Mouse (Mus musculus): ENCODE measurements at regions not wholly inside any gene's neighbourhood (a gene's known extent, or its start where the extent isn't known, plus 50 kb on each side); places are given as distances from the start of the nearest gene placed in this dataset.

GRCm38 (mm10) chr9:122625081-122625480, 122.1 kb upstream of the Topaz1 start:
- DNase-seq (ENCODE audit: low spot score) (no peak), ATAC-seq (ENCODE audit: insufficient read depth, low FRiP score, low TSS enrichment) (no peak)
- 87% methylated on average over 1 of the region's 1 CpGs for WGBS
- no peak overlapping the region for H3K27ac ChIP-seq (ENCODE audit: low read depth, low read length)
- no peaks in the 10 kb centered on the region for H3K9me3 ChIP-seq (ENCODE audit: control insufficient read depth, low read length)
- H3K9ac ChIP-seq (ENCODE audit: low read length), result no peak overlapping the region
- H3K27me3 ChIP-seq (ENCODE audit: control insufficient read depth, insufficient read depth, low read length), result no peaks in the 10 kb centered on the region
- H3K4me3 ChIP-seq (ENCODE audit: low read depth, low read length), result no peak overlapping the region
- no peaks in the 10 kb centered on the region for H3K4me1 ChIP-seq (ENCODE audit: control insufficient read depth, insufficient read depth, low read length)
- H3K36me3 ChIP-seq (ENCODE audit: control insufficient read depth, insufficient read depth, low read length), result no peaks in the 10 kb centered on the region
- no peak overlapping the region for H3K4me2 ChIP-seq (ENCODE audit: low read depth)

DNA sequence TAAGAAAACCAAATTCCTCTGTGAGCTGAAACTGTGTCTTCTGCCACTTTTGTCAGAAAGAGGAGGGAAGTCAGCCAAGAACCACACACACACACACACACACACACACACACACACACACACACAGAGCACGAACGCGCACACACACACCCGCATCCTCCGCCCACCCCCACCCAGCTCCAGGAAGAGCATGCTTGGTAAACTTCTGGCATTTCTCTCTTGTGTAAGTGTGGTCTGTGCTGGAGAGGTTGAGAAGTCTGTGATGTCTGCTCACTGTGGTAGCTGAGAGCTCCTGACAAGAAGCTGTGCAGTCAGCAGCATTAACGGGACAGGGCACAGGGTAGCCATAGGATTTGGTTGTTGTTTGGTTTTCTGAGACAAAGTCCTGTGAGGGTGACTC, 120.8 kb upstream of the Topaz1 start:
- no peak for ATAC-seq (ENCODE audit: insufficient read depth, low FRiP score, low TSS enrichment)
- 91% methylated on average over 6 of the region's 6 CpGs for WGBS

DNA sequence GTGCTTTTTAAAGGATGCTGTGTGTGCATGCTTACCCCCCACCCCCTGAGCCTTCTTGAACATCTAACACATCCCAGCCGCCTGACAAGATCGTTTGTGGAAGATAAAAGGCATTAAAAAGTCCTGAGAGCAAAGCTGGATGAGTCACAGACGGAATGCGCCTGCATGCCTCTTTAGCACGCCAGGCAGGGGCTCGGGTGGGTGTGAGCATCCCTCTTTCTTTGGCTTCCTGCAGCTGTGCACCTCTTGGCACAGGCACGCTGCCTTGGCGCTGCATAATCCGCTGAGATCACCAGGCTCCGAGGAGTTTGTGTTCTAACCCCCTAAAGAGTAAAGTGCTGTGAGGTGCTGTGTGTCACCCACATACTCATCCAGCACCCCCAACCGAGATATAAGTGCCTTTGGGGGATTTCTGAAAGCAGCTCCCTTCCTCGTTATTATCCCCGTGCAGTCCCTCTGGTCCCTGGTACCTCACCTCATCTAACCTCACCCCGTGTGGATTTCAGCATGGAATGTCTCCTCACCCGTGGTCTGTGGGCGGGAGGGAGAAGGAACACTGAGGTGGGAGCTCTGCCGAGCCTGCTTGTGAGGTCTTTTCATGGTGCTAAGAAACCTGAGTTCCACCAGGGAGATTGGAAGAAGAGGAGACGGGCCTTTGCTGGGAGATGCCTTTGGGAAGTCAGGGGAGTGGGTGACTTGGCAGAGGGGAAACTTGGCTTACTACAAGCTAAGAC, 117.8 kb upstream of the Topaz1 start:
- Histone ChIP-seq H3K27ac (ENCODE audit: low read depth, low read length) (no peak overlapping the region), H3K4me2 (ENCODE audit: low read depth) (no peak overlapping the region), H3K4me1 (ENCODE audit: control insufficient read depth, insufficient read depth, low read length) (no peaks in the 10 kb centered on the region), H3K36me3 (ENCODE audit: control insufficient read depth, insufficient read depth, low read length) (no peaks in the 10 kb centered on the region), H3K4me3 (ENCODE audit: low read depth, low read length) (no peak overlapping the region), H3K27me3 (ENCODE audit: control insufficient read depth, insufficient read depth, low read length) (no peaks in the 10 kb centered on the region), H3K9ac (ENCODE audit: low read length) (no peak overlapping the region), H3K9me3 (ENCODE audit: control insufficient read depth, low read length) (no peaks in the 10 kb centered on the region)
- DNase-seq (ENCODE audit: low spot score) (no peak), ATAC-seq (ENCODE audit: insufficient read depth, low FRiP score, low TSS enrichment) (no peak)
- 41% methylated on average over 18 of the region's 18 CpGs for WGBS

More for the DNA sequence above, 120.8 kb upstream of the Topaz1 start:
- Histone ChIP-seq H3K27ac (ENCODE audit: low read depth, low read length) (no peak overlapping the region), H3K27me3 (ENCODE audit: control insufficient read depth, insufficient read depth, low read length) (no peaks in the 10 kb centered on the region), H3K4me3 (ENCODE audit: low read depth, low read length) (no peak overlapping the region), H3K4me2 (ENCODE audit: low read depth) (no peak overlapping the region), H3K9ac (ENCODE audit: low read length) (no peak overlapping the region), H3K9me3 (ENCODE audit: control insufficient read depth, low read length) (no peaks in the 10 kb centered on the region), H3K36me3 (ENCODE audit: control insufficient read depth, insufficient read depth, low read length) (no peaks in the 10 kb centered on the region), H3K4me1 (ENCODE audit: control insufficient read depth, insufficient read depth, low read length) (no peaks in the 10 kb centered on the region)
- no peak for DNase-seq (ENCODE audit: low spot score)

DNA sequence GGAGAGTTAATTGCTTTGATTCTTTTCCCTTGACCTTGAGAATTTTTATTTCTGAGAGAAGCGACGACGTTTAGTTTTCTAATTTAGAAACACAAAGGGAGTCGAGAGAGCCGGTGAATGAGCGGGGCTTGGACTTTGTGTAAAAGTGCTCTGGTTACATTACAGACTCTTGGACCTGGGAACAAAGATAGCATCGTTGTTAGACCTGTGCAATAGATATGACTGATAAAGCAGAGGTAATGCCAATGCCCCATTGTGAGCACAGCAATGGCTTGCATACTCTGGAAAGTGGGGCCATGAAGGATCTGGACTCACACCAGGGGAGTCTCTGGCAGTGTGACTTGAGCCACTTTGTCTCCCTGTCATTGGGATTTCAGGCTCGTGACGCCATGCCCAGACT, 115.4 kb upstream of the Topaz1 start:
- no peaks in the 10 kb centered on the region for H3K27me3 ChIP-seq (ENCODE audit: control insufficient read depth, insufficient read depth, low read length)
- no peaks in the 10 kb centered on the region for H3K9me3 ChIP-seq (ENCODE audit: control insufficient read depth, low read length)
- WGBS, result 84% methylated on average over 9 of the region's 9 CpGs
- no peaks in the 10 kb centered on the region for H3K4me1 ChIP-seq (ENCODE audit: control insufficient read depth, insufficient read depth, low read length)
- H3K4me3 ChIP-seq (ENCODE audit: low read depth, low read length), result no peak overlapping the region
- no peak overlapping the region for H3K27ac ChIP-seq (ENCODE audit: low read depth, low read length)
- no peak overlapping the region for H3K9ac ChIP-seq (ENCODE audit: low read length)
- ATAC-seq (ENCODE audit: insufficient read depth, low FRiP score, low TSS enrichment), result no peak
- H3K4me2 ChIP-seq (ENCODE audit: low read depth), result no peak overlapping the region
- no peaks in the 10 kb centered on the region for H3K36me3 ChIP-seq (ENCODE audit: control insufficient read depth, insufficient read depth, low read length)
- DNase-seq (ENCODE audit: low spot score), result no peak

DNA sequence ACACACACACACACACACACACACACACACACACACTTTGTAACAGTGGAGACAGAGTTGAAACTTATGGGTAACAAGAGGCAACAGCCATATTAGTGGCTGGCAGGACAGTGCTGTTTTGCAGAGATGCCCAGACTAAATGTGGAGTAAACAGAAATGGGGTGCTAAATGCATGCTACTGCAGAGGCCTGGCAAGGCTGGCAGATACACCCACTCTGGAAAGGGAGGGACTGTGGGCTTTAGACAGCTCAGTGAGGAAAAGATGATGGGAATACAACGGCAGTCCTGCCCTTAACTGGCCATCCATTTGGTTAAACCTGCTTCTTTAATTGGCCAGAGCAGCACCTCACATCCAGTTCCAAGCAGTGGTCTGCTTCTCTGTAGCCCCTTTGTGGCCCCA, 113.7 kb upstream of the Topaz1 start:
- no peak for ATAC-seq (ENCODE audit: insufficient read depth, low FRiP score, low TSS enrichment)
- 63% methylated on average over 1 of the region's 1 CpGs for WGBS
- DNase-seq (ENCODE audit: low spot score), result no peak
- no peaks in the 10 kb centered on the region for H3K9me3 ChIP-seq (ENCODE audit: control insufficient read depth, low read length)
- H3K4me1 ChIP-seq (ENCODE audit: control insufficient read depth, insufficient read depth, low read length), result no peaks in the 10 kb centered on the region
- H3K27me3 ChIP-seq (ENCODE audit: control insufficient read depth, insufficient read depth, low read length), result no peaks in the 10 kb centered on the region
- no peak overlapping the region for H3K27ac ChIP-seq (ENCODE audit: low read depth, low read length)
- H3K9ac ChIP-seq (ENCODE audit: low read length), result no peak overlapping the region
- H3K36me3 ChIP-seq (ENCODE audit: control insufficient read depth, insufficient read depth, low read length), result no peaks in the 10 kb centered on the region
- H3K4me3 ChIP-seq (ENCODE audit: low read depth, low read length), result no peak overlapping the region
- no peak overlapping the region for H3K4me2 ChIP-seq (ENCODE audit: low read depth)

DNA sequence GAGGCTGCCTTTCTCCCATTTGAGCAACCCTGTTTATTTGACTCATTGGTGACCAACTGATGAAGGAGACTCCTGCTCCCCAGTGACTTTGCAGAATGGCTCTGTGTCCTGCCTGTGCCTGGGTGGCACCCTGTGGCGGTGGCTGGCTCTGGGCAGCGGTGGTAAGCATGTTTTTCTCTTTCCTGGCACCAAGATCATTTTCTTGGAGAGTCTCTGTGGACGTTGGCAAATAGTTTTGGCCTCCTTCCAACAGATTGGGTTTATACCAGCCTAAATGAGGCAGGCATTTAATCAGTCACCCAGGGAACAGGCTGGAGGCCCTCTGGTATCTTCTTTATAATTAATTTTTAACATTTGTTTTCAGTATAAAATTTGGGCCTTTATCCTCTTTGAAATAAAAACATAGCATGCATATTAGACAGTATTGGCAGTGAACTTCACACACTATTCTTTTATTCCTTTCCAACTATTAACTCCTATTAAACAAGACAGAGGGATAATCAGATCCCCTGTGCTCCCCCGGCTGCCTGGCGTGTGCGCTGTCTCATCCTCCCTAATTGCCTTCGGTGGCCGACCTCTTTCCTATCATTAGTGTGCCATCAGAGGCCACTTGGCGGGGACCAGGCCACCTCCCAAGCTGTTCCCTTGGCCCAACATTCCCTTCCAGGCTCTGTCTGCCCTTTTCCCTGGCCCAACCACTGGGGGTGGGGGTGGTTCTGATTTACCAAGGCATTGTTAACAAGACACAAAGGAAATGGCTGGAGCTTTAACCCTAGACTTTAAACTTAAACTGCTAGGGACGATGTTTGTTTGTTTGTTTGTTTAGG, 111.8 kb upstream of the Topaz1 start:
- no peaks in the 10 kb centered on the region for H3K36me3 ChIP-seq (ENCODE audit: control insufficient read depth, insufficient read depth, low read length)
- H3K9ac ChIP-seq (ENCODE audit: low read length), result no peak overlapping the region
- ATAC-seq (ENCODE audit: insufficient read depth, low FRiP score, low TSS enrichment), result no peak
- H3K4me2 ChIP-seq (ENCODE audit: low read depth), result no peak overlapping the region
- H3K4me3 ChIP-seq (ENCODE audit: low read depth, low read length), result no peak overlapping the region
- H3K4me1 ChIP-seq (ENCODE audit: control insufficient read depth, insufficient read depth, low read length), result no peaks in the 10 kb centered on the region
- 37% methylated on average over 10 of the region's 10 CpGs for WGBS
- DNase-seq (ENCODE audit: low spot score), result no peak
- no peaks in the 10 kb centered on the region for H3K9me3 ChIP-seq (ENCODE audit: control insufficient read depth, low read length)
- no peak overlapping the region for H3K27ac ChIP-seq (ENCODE audit: low read depth, low read length)
- H3K27me3 ChIP-seq (ENCODE audit: control insufficient read depth, insufficient read depth, low read length), result no peaks in the 10 kb centered on the region

DNA sequence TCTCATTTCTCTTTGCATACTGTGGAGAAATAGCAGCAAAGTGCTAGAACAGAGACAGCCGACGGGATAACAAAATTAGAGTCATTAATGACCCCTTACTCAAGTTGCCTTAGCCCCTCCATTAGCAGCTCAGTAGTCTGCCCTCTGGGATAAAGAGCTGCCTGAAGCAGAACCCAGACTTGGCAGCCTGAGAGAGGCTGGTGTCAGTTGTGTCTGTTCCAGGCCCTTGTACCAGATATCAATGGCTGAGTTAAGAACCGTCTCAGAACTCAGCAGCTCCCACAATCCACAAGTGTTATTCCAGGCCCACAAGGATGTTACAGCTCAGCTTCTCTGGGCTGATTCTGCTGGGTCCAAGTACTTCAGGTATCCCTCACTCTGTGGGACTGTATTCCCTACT, 109.6 kb upstream of the Topaz1 start:
- WGBS, result 36% methylated on average over 3 of the region's 3 CpGs
- ATAC-seq (ENCODE audit: insufficient read depth, low FRiP score, low TSS enrichment), result no peak

GRCm38 (mm10) chr9:122639239-122639638, 107.9 kb upstream of the Topaz1 start:
- DNase-seq (ENCODE audit: low spot score) (no peak), ATAC-seq (ENCODE audit: insufficient read depth, low FRiP score, low TSS enrichment) (no peak)
- no peaks in the 10 kb centered on the region for H3K27me3 ChIP-seq (ENCODE audit: control insufficient read depth, insufficient read depth, low read length)

More for the DNA sequence above, 109.6 kb upstream of the Topaz1 start:
- Histone ChIP-seq H3K27ac (ENCODE audit: low read depth, low read length) (no peak overlapping the region), H3K4me3 (ENCODE audit: low read depth, low read length) (no peak overlapping the region), H3K9ac (ENCODE audit: low read length) (no peak overlapping the region), H3K9me3 (ENCODE audit: control insufficient read depth, low read length) (no peaks in the 10 kb centered on the region), H3K4me1 (ENCODE audit: control insufficient read depth, insufficient read depth, low read length) (no peaks in the 10 kb centered on the region), H3K36me3 (ENCODE audit: control insufficient read depth, insufficient read depth, low read length) (no peaks in the 10 kb centered on the region), H3K27me3 (ENCODE audit: control insufficient read depth, insufficient read depth, low read length) (no peaks in the 10 kb centered on the region), H3K4me2 (ENCODE audit: low read depth) (no peak overlapping the region)
- DNase-seq (ENCODE audit: low spot score), result no peak

DNA sequence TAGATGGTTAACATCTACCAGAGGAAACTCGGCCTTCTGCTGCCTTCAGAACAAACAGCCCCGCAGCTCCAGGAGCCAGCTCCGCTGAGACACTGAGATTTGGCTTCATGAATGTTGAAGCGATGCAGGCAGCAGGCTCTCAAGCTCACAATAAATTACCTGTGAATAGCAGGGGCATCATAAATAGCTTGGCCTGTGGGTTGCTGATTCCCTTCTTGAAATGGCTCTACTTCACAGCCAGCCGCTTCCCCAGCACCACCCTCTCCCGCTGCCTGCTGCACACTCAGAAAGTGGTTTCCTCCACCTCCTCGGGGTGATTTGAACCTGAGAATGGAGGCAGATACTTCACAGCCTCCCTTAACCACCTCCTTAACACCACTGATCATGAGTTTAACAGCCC, 104.2 kb upstream of the Topaz1 start:
- Histone ChIP-seq H3K9ac (ENCODE audit: low read length) (no peak overlapping the region), H3K4me1 (ENCODE audit: control insufficient read depth, insufficient read depth, low read length) (no peaks in the 10 kb centered on the region), H3K27ac (ENCODE audit: low read depth, low read length) (no peak overlapping the region), H3K27me3 (ENCODE audit: control insufficient read depth, insufficient read depth, low read length) (no peaks in the 10 kb centered on the region), H3K9me3 (ENCODE audit: control insufficient read depth, low read length) (no peaks in the 10 kb centered on the region), H3K4me2 (ENCODE audit: low read depth) (no peak overlapping the region), H3K36me3 (ENCODE audit: control insufficient read depth, insufficient read depth, low read length) (no peaks in the 10 kb centered on the region), H3K4me3 (ENCODE audit: low read depth, low read length) (no peak overlapping the region)
- ATAC-seq (ENCODE audit: insufficient read depth, low FRiP score, low TSS enrichment) (no peak), DNase-seq (ENCODE audit: low spot score) (no peak)
- 29% methylated on average over 7 of the region's 7 CpGs for WGBS

More at GRCm38 (mm10) chr9:122639239-122639638, 107.9 kb upstream of the Topaz1 start:
- no peak overlapping the region for H3K4me2 ChIP-seq (ENCODE audit: low read depth)
- H3K4me3 ChIP-seq (ENCODE audit: low read depth, low read length), result no peak overlapping the region
- H3K4me1 ChIP-seq (ENCODE audit: control insufficient read depth, insufficient read depth, low read length), result no peaks in the 10 kb centered on the region
- no peak overlapping the region for H3K9ac ChIP-seq (ENCODE audit: low read length)
- H3K27ac ChIP-seq (ENCODE audit: low read depth, low read length), result no peak overlapping the region
- no peaks in the 10 kb centered on the region for H3K9me3 ChIP-seq (ENCODE audit: control insufficient read depth, low read length)
- no peaks in the 10 kb centered on the region for H3K36me3 ChIP-seq (ENCODE audit: control insufficient read depth, insufficient read depth, low read length)
- WGBS, result 94% methylated on average over 4 of the region's 4 CpGs

Data from neural tube, embryonic 11.5 days (tissue).